Mouse (Mus musculus) frontal cortex, postnatal 25 days (tissue): Measurements from ENCODE around the gene Smoc2.

Experiments
- DNase-seq, 2 experiments: peaks; one replicate each; pipeline ENCODE4 v3.0.0; 2022; ENCODE audit warnings: low spot score in 2 of 2

Smoc2 gene

DNA sequence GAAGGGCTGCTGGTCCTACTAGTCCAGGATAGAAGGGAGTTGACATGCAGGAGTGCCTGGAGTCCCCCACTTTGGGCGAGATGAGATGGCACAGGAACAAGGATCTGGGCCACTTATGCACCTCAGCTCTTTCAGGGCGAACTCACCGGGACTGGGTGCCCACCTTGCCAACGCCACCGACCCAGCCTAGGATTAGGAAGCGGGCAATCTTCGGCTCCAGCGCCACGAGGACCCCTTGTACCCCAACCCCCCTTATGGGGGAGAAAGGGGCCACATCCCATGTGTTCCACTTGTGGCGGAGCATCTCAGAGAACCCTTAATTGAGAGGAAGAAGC, 627 bp downstream of the Smoc2 start:
- no peak for DNase-seq

DNA sequence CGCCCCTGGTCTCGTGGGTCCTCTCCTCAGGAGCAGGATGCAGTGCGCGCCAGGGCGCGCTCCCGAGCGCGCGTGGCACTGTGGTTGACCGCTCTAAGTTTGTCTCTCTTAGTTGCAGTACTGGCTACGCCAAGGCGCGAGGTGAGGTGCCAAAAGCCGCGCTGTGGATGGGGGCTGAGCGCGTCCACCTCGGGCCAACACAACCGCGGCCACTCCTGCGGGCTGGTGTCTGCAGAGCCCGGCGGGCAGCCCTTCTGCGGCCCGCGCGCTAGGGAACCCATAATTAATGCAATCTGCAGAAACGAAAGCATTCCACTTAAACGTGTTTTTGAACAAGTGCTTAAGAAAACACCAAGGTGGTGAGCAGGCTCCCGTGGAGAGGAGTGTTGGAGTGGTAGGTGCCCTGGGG, 1.1 kb downstream of the Smoc2 start:
- no peak for DNase-seq

DNA sequence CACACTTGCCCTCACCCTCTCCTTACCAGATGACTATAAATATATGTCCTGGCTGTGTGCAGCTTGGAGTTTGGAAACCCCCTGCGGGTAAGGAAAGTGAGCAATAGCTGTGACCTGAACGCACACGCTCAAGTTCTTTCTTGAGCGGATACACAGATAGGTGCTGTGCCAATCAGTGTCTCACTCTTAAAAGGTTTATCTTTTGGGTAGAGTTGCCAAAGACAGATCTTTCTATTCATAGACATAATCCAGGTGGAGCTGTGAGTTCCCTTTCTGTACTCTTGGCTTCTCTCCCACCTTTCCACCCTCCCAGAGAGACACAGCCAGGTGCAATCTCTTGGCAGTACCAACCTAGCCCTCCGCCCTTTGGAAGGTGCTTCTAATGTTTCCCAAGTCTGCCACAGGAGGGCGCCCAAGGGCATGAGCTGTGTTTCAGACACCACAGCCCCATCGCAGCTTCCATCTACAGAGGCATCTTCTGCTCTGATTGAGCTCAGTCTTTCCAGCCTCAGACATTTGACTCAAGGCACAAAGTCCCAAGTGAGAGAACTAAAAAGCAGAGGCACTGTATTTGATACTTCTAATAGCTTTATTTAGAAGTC, 8.8 kb downstream of the Smoc2 start:
- peak; percentile 72 to 84 for DNase-seq

DNA sequence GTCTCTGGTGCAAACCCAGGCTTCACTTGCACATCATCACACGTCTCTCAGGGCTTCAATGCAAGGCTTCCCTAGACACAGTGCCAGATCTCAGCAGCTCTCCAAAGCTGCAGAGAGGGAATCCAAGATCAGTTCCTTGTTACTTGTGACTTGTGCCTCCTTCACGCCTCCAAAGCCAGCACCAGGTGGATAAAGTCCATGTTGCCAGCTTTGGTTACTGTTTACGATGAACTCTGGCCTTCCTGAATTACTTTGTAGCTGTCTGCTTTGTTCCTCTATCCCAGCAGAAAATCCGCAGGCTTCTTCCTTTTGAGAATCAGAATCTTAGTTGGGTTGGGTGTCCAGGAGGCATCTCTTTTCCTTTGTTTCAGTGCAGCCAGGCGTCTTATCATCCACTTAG, 14.3 kb downstream of the Smoc2 start:
- no peak for DNase-seq

DNA sequence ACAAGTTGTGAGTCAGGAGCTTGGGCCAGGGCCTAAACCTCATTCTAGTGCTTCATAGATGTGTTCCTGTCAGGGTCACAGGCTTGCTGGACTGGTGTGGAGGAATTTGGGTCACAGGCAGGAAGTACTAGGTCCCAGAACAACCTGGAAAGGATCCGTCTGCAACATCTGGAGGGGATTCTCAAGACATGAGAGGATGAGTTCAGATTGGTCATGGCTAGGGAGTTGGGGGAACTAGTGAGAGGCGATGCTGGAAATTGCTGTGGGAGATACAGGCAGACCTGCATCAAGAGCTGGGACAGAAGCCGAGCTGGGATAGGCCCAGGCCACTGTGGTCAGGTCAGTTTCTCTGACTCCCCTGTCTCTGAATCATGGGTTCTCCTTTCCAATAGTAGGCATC, 15.8 kb downstream of the Smoc2 start:
- DNase-seq, result no peak

DNA sequence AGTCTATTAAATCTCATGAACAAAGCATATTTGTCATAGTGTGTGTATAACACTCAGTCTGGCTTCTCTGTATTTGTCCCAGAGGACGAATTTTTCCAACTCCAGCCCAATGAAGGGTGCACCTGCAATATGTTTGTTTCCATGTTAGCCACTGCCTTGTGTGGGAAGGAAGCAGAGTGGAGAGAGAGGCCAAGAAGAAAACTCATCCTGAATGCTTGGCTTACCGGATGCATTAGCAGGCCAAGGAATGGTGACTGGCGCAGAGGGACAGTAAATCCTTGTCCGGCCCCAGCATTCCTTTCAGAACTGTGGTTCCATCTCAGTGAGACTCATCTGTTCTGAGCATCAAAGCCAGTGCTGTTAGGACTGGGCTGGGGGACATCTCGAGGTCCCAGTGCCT, 21.1 kb downstream of the Smoc2 start:
- no peak for DNase-seq

DNA sequence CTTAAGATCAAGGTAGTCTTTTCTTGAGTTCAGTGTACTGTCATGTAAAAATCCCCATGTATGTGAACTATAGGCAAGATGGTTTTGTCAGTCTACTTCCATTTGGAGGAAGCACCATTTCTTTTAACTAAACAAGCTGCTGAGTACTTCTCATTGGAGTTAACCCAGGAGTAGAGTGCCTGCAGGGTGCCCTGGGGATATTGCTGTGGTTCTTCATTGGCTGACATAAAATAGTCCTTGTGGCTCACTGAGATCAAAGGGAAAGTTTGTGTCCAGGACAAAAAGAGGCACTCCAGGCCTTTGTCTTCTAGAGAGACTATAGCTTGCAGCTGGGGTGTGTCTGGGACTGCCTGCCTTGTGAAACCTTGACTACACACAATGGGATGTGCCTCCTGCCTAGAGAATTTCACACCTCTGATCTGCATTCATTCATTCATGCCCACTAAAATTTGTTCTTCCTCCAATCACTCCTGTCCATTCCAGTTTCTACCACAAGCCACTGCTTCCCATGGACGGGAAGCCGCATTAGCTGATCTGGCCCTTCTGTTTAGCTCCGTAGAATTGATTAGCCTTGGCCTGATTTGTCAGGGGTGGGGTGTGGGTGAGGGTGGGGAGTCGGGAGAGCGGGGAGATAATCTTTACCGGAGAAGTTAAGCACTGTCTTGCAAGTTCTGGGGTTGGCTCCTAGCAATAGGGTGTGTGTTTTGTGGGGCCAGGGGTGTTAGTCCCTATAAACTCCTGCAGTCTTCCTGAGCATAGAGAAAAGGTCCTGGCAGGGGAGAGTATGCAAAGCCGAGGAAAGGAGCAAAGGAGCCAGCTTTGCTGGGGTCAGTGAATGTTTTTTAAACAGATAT, 22.4 kb downstream of the Smoc2 start:
- DNase-seq, result no peak

DNA sequence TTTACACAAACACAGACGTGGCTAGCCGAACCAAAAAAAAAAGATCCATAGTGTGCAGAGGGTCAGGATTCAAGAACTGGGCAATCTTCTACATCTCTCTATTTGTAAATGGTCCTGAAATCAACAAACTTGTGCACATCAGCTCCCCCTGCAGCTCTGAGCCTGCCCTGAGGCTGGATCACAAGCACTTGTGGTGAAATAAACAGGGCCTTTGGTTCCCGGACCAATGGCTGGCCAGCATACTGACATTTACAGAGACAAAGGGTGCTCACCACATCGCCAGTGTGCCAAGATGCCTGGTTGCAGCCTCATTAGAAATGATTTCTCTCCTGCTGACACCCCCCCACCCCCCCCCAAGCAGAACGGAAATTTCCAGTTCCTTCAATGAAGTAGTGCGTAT, 23.1 kb downstream of the Smoc2 start:
- DNase-seq, result no peak

DNA sequence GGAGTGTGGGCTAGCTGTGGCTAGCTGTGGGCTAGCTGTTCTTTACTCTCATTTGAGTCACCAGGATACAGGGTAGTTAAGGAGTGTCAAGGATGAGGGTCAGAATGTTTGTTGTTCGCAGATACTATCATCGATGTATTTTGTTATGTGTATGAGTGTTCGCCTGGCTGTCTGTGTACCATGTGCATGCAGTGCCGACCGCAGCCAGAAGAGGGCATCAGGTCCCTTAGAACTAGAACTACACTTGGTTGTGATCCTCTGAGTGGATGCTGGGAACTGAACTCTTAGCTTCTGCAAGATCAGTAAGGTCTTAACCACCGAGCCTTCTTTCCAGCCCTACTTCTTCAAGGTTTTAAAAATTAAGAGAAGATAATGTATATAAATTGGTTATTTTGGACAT, 24.4 kb downstream of the Smoc2 start:
- no peak for DNase-seq

DNA sequence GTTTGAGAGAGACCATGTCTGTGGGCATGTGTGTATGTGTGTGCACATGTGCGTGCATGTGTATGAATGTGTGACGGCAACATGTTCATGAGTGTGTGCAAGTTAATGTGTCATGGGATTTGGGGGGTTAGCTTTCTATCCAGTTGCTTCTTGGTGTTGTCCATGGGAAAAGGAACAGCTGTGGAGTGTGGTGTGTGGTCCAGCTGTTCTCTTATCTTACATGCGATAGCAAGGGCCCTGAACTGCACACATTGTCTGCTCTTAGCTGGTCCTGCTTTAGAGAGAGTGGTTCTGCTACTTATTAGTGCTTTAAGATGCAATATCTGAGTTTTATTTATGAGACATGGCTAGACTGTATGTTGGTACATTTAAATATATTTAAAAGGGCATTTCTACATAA, 30.6 kb downstream of the Smoc2 start:
- DNase-seq, result no peak

DNA sequence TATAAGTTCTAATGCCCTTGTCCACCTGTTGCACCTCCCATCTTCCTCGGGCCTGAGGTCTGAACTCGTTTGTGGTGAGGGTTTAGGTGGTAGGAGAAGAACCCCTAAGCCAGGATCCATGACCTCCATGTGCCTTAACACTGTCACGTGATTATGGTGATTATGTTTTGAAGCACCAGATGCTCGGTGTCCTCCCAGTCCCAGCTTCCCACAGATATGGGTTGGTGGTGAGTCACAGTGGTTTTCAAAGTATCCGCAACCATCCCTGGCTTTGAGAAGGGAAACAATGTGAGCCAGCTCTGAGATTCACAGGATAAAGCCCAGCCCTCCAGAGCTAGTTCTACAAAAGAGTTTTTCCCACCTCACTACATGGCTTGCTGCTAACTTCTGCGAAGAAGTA, 33.1 kb downstream of the Smoc2 start:
- no peak for DNase-seq

DNA sequence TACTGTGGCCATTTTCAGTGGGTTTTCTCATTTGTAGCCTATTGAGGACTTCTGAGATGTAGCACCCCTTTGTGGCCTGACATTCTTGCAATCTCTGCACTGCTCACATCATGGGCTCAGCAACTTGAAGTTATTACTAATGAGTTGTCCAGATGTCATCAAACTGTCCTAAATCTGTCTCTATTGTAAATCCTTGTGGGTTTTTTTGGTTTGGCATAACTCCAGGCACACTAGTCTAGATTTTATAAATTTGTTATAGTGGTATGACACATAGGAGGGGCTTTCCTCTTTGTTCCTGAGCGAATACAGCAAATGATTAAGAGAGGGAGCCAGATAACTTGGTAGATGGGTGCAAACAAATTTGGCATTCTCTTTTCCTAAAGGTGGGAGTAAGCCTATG, 35.0 kb downstream of the Smoc2 start:
- no peak for DNase-seq

DNA sequence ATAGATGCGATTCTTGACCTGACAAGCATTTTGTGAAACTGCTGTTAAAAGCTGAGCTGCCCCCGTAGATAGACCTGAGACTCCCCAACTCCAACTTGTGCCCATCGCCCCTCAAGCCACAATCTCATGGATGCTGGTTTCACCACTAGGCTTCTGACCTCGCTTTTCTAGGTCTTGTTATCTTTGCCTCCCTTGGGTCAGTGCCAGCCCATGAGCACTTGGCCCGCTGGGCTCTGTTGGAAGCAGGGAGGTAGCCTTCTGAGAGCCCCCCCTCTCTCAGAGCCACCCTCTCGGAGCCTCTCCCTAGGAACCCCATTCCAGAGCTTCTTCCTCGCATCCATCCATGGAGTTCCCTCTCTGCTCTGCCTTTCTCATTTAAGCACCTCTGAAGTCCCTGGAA, 37.2 kb downstream of the Smoc2 start:
- no peak for DNase-seq

DNA sequence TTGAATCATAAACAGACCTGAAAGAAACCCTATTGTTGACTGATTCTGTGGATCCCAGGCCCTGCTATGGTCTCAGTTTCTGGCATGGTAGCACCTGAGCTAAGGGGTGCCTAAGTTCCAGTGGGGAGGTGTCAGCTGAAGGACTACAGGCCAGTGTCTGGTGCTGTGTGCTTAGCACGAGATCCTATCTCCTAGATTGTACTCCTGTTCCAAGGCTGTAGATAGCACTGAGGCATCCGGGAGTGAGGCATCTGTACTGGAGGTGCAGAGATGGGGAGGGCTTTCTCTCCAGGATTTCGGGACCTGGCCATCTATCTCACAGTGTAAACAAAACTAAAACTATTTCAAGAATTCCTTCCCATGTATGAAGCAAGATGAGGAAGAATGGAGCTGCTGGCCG, 38.1 kb downstream of the Smoc2 start:
- no peak for DNase-seq

DNA sequence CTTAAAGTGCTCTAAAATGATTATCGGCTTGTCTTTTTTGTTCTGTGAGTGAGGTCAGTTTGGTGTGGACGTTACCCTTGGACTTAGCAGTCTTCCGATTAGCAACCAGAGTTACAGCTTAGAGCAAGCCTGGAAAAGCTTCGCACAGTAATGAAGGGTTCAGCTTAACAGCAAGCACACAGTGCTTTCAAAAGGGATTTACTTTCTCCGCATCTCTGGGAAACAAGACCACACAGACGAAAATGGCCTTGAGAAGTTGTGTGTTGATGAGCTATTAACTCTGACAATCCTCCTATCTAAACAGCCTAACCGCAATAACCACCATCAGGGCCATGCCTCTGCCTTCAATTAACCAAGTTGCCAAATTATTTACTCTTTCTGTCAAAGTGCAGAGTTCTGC, 46.9 kb downstream of the Smoc2 start:
- DNase-seq, result no peak

DNA sequence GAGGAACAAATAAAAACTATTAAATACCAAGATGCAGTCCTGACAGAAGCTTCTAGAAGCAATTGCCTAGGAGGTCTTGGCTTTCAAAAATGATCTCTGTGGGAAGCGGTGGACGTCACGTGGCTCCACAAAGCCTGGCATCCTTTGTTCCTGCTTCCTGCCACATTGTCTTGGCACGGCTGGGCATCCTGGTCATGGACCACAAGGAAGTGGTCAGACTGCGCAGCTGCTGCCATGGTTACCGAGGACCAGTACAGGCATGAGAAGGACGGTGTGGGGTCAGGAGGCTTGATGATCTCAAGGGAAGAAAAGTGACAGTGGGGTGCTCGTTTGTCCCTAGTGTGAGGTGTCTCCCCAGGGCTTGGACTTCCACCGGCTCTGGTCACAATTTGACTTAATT, 48.7 kb downstream of the Smoc2 start:
- no peak for DNase-seq

DNA sequence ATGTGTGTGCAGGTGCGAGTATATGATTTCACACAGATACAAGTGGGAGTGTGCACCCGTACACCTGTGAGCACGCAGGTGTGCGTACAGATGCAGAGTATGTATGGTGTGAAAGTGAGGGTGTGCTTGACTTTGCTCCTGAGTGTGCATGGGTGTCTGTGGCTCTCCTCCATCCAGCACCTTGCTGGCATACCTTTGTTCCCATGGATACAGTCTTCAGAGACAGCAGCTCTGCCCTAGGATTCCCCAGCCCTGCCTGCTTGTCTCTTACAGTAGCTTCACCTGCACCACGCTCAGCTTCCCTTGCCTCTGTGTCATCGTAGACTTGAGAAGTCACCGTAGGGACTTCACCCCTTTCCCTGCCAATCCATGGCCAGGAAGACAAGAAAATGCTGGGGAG, 51.2 kb downstream of the Smoc2 start:
- no peak for DNase-seq

DNA sequence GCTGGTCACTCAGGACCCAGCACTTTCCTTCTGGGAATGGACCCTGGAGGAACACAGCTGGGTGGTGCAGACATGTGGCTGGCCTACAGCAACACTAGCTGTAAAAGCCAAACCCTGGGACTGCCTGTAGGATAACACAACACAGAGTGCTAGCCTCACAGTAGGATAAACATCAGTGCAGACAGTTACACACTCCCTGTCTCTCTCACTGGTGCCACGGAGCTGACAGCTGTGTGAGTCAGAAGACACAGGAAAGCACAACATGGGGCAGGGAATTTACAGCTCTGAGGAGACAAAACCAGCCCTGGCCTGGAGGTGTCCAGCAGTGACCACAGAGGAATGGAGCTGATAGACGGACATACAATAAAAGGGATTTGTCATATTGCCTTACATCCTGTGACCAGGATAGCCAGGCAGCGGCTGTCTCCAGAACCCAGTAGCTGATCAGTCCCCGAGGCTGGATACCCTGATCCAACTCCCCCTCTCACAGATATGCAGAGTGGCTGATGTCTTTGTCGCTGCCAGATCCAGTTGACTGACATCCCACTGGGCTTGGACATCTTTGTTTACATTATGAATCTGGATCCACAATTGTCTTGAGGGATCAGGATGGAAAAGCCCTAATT, 60.7 kb downstream of the Smoc2 start:
- DNase-seq, result no peak

DNA sequence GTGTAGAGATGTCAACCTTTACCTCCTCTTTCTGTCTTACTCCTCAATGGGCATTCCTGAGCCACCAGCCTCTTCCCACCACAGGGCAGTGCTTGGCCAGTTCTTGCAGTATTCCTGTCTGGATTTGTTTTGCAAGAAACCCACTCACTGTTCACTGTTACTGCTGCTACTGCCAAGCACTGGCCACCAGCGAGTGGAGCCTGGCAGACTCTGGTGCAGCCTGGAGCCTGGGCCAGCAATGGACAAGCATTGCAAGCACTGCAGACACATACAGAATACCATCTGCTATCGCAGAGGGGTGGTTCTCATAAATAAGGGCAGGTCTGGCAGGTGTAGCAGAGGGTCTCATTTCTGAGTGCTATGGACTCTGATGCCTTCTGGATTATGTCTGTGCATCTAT, 61.4 kb downstream of the Smoc2 start:
- DNase-seq, result no peak

DNA sequence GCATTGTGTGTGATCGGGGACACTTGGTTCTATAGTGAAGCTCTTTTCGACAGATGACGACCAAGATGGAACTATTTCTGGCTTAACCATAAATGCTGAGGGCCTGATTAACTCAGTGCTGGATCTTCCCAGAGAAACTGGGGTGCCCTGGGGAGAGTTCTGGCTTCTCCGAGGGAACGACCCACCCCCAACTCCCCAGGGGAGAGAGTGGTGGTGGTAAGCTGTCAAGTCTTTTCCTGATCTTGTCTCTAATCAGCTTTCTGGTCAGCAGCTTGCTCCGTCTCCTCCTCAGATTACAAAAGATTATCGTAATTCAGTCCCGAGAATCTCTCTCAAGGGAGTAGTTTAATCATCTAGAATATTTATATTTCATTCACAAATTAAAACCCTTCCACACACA, 63.2 kb downstream of the Smoc2 start:
- no peak for DNase-seq

DNA sequence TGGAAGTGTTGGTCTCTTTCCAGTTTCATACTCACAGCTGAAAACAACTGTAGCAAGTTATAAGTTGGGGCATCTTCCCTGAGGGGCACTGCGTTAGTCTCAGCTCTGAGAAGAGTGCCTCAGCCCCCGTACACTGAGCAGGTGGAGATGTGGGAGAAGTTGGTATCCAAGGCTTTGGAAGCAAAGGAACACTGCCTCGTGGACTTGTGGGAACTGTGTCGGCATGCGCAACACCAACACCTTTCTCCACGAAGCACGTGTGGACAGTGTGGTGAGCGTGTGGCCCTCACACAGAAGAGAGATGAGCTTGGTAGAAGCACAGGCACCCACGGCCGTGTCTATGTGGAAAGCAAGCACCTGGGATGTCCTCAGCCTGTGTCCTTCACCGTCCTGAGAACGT, 64.1 kb downstream of the Smoc2 start:
- no peak for DNase-seq

DNA sequence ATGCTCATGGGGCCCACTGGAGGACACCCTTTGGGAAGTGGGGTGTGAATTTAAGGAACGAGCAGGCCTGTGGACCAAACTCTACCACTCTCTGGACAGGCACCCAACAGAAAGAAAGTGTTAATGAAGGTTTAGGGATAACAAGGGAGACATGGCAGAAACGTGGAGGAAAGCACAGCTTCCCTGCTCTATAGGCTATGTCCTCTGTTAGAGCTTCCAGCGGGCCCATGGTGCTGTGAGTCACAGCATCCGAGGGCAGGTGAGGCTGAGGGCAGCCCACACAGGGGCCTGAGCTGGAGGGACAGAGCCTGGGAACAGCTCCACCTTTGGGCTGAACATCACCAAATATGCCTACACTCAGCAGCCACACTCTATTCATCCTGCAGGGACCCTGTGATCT, 66.2 kb downstream of the Smoc2 start:
- DNase-seq, result no peak

DNA sequence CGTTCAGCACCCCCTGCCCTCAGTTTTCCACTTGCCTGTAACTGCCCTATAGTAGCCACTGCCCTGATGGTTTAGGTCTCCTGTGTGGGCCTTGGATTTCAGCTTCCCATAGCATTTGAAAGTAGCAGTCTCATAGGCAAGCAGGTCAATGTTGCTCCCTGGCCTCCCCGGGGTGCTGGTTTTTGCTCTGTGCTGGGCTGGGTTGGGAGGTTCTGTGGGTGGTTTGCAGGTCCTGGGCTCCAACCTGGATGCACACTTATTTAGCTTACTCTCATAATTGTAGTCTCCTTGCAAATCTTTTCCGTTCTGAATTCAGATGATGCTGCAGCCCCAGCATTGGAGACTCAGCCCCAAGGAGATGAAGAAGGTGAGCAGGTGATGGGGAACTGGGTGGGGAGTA, 67.6 kb downstream of the Smoc2 start:
- no peak for DNase-seq
